Mouse (Mus musculus) hindbrain, postnatal 0 days (tissue): ENCODE results near the gene Magi2. TPM values are rescaled to one million over a fixed set of nuclear protein-coding genes. Genes with fewer than 3 reads are reported as not detected.

Source experiments
- ATAC-seq: fragments of 200-750 bp; cut with Nextera tagmentation; 2 replicates; pipeline ENCODE4 v1.8.0; 2017; ENCODE audit warnings: mild to moderate bottlenecking, moderate TSS enrichment, moderate library complexity
- DNase-seq: peaks from one replicate; pipeline ENCODE4 v3.0.0-alpha.2; 2015; ENCODE audit warnings: low spot score
- H3K27ac ChIP-seq: fragments of 300-500 bp; sonication (generic); 2 replicates; pipeline ENCODE4 v1.5.1; 2014; ENCODE audit warnings: mild to moderate bottlenecking
- H3K27me3 ChIP-seq: fragments of 300-500 bp; sonication (generic); 2 replicates; pipeline ENCODE4 v1.6.1; 2014; ENCODE audit warnings: low read length, mixed read lengths; ENCODE audit not compliant: insufficient read depth
- H3K36me3 ChIP-seq: fragments of 300-500 bp; sonication (generic); 2 replicates; pipeline ENCODE4 v1.6.1; 2014; ENCODE audit warnings: low read length, mixed read lengths; ENCODE audit not compliant: insufficient read depth
- H3K4me1 ChIP-seq: fragments of 300-500 bp; sonication (generic); 2 replicates; pipeline ENCODE4 v1.6.1; 2014; ENCODE audit warnings: antibody characterized with exemption, low read length, mixed read lengths; ENCODE audit not compliant: insufficient read depth
- H3K4me2 ChIP-seq: fragments of 300-500 bp; sonication (generic); 2 replicates; pipeline ENCODE4 v1.6.1; 2014; ENCODE audit warnings: low read depth, mild to moderate bottlenecking, low read length, moderate library complexity, mixed read lengths
- H3K4me3 ChIP-seq: fragments of 300-500 bp; sonication (generic); 2 replicates; pipeline ENCODE4 v1.5.1; 2014; ENCODE audit warnings: low read length
- H3K9ac ChIP-seq: fragments of 300-500 bp; sonication (generic); replicated peaks from 2 replicates; pipeline ENCODE4 v1.6.1; 2014; ENCODE audit warnings: mild to moderate bottlenecking, low read length, moderate library complexity, mixed read lengths
- H3K9me3 ChIP-seq: fragments of 300-500 bp; sonication (generic); 2 replicates; pipeline ENCODE4 v1.6.1; 2016; ENCODE audit warnings: low read length, mixed read lengths
- CTCF ChIP-seq: IDR thresholded peaks from 2 replicates; pipeline ENCODE4 v1.5.1; 2016; ENCODE audit warnings: antibody characterized with exemption, control low read depth, low read depth
- WGBS: fragments of 180-500 bp; shearing (Covaris S2); extraction: QIAGEN DNeasy Blood & Tissue Kit; methylation state at CpG from one replicate; pipeline ENCODE4 v1.1.7; 2014; 5-methylcytosine and 5-hydroxymethylcytosine counted together
- polyA plus RNA-seq: library from polyadenylated mRNA; unstranded; fragments of >200 nt; fragmentation: Nextera tagmentation; extraction: Ambion mirVana; gene quantifications from 2 replicates; pipeline ENCODE4 v1.2.1, GENCODE M21; 2015
- total RNA-seq: library from RNA; depleted of rRNA; stranded (reverse); fragments of >200 nt; gene quantifications from 2 replicates; pipeline ENCODE4 v1.2.3, GENCODE M21; 2014

Gene Magi2
- total and polyA plus RNA-seq, 2 experiments from 2014 or later: 17.3 to 45.5 TPM

- DNase-seq: no peak
- no peaks in the 10 kb centered on the region for H3K27me3 ChIP-seq
- no peak overlapping the region for H3K27ac ChIP-seq
- no peak for ATAC-seq
- TF ChIP-seq CTCF: no peak
- WGBS: 72% methylated on average over 3 of the region's 3 CpGs
- H3K4me1 ChIP-seq: no peaks in the 10 kb centered on the region
- H3K9ac ChIP-seq: no peak overlapping the region
- H3K4me2 ChIP-seq: no peak overlapping the region
- H3K9me3 ChIP-seq: no peaks in the 10 kb centered on the region
- no peaks in the 10 kb centered on the region for H3K36me3 ChIP-seq
- no peak overlapping the region for H3K4me3 ChIP-seq
Observed at GRCm38 (mm10) chr5:20109496-20109895, 882.7 kb downstream of the Magi2 start.

- Histone ChIP-seq H3K9me3 (no peaks in the 10 kb centered on the region), H3K36me3 (no peaks in the 10 kb centered on the region), H3K4me1 (no peaks in the 10 kb centered on the region), H3K27me3 (no peaks in the 10 kb centered on the region), H3K27ac (no peak overlapping the region), H3K9ac (no peak overlapping the region), H3K4me3 (no peak overlapping the region), H3K4me2 (no peak overlapping the region)
- no peak for TF ChIP-seq CTCF
- 89% methylated on average over 3 of the region's 3 CpGs for WGBS
- DNase-seq (no peak), ATAC-seq (no peak)
Observed at GRCm38 (mm10) chr5:20117156-20117555, 890.3 kb downstream of the Magi2 start.

- TF ChIP-seq CTCF: no peak
- no peak overlapping the region for H3K27ac ChIP-seq
- no peaks in the 10 kb centered on the region for H3K9me3 ChIP-seq
- DNase-seq (peak; percentile 2), ATAC-seq (no peak)
- no peak overlapping the region for H3K4me3 ChIP-seq
- no peaks in the 10 kb centered on the region for H3K36me3 ChIP-seq
- 40% methylated on average over 2 of the region's 2 CpGs for WGBS
- no peak overlapping the region for H3K9ac ChIP-seq
- no peaks in the 10 kb centered on the region for H3K27me3 ChIP-seq
- H3K4me2 ChIP-seq: peak overlapping the region; percentile 34; the same call in 1 of the 2 replicates
- H3K4me1 ChIP-seq: peaks cover 14% of the 10 kb centered on the region; the same call in 1 of the 2 replicates
Observed at GRCm38 (mm10) chr5:20140235-20140634, 913.4 kb downstream of the Magi2 start.

- H3K27ac ChIP-seq: no peak overlapping the region
- DNase-seq: peak; percentile 70
- H3K9ac ChIP-seq: no peak overlapping the region
- no peak for TF ChIP-seq CTCF
- peak overlapping the region; percentile 34; the same call in 1 of the 2 replicates for H3K4me2 ChIP-seq
- WGBS: 22% methylated on average over 10 of the region's 10 CpGs
- H3K4me1 ChIP-seq: peaks cover 14% of the 10 kb centered on the region; the same call in 1 of the 2 replicates
- H3K36me3 ChIP-seq: no peaks in the 10 kb centered on the region
- no peaks in the 10 kb centered on the region for H3K27me3 ChIP-seq
- no peaks in the 10 kb centered on the region for H3K9me3 ChIP-seq
- peak; percentile 80 for ATAC-seq
- no peak overlapping the region for H3K4me3 ChIP-seq
Observed at GRCm38 (mm10) chr5:20140662-20141444, 914.0 kb downstream of the Magi2 start.

DNA sequence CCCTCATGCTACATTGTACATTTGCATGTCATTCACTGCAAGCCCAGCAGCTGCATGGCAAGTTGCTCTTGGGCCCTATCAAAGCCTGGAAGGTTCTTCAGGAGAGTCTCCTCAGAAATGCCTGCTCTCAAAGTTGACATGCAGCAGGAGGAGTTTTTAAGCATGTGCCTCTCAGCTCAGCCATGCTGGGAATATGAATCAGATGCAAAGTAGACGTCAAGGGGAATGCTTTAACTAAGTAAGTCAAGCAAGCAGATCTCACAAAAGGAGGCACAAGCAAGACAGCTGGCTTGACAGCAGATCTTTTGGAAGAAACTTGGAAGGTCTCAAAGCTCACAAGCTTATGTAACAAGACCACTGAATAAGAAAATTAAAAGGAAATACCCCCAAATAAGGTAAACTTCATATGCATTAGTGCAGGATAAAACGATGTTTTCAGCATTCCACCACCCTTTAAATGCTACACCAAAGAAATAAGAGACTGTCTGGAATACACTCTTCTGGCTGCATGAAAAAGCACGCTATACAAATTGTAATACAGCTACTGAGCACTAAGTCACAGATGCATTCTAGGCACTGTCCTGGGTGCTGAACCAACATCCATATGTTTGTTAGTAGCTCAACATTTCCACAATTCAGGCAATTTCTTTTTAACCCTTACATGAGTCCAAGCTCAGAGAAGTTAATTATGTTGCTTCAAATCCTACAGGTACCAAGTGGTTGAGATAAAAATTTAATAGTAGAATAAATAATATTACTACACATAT, 926.7 kb downstream of the Magi2 start:
- Histone ChIP-seq H3K27me3 (no peaks in the 10 kb centered on the region), H3K9me3 (no peaks in the 10 kb centered on the region), H3K27ac (no peak overlapping the region), H3K36me3 (no peaks in the 10 kb centered on the region), H3K4me3 (no peak overlapping the region), H3K4me2 (no peak overlapping the region), H3K4me1 (no peaks in the 10 kb centered on the region), H3K9ac (no peak overlapping the region)
- no peak for TF ChIP-seq CTCF
- DNase-seq (peak; percentile 42), ATAC-seq (no peak)
- 32% methylated on average over 3 of the region's 3 CpGs for WGBS

- H3K36me3 ChIP-seq: no peaks in the 10 kb centered on the region
- DNase-seq (peak; percentile 63), ATAC-seq (peak; percentile 90)
- no peak overlapping the region for H3K9ac ChIP-seq
- H3K27ac ChIP-seq: peak overlapping the region; percentile 22; the same call in 1 of the 2 replicates
- 24% methylated on average over 5 of the region's 5 CpGs for WGBS
- peak overlapping the region; percentile 5; the same call in 1 of the 2 replicates for H3K4me2 ChIP-seq
- H3K9me3 ChIP-seq: no peaks in the 10 kb centered on the region
- H3K4me1 ChIP-seq: no peaks in the 10 kb centered on the region
- H3K27me3 ChIP-seq: no peaks in the 10 kb centered on the region
- no peak overlapping the region for H3K4me3 ChIP-seq
- TF ChIP-seq CTCF: no peak
Observed at GRCm38 (mm10) chr5:20196765-20197164, 969.9 kb downstream of the Magi2 start.
